Comparison of ENCODE assay signal across 14 mouse cellular contexts in the genomic region with DNA sequence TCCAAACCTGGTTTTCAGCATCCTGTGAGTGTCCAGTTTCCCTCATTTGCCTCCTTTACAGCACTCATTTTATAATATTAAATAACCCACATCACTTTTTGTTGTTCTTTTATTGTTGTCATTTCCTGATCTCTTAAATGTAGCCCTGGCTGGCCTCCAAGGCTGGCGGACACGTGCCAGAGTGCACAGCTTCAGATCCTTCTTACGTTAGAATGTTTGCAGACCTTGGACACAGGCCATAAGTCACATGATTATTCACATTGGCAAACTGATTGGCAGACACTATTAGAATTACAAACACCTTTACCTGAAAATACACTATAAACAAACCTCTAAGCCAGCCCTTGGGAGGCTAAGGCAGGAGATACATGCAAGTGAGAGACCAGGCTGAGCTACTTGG. TPM values are rescaled to one million over a fixed set of nuclear protein-coding genes. Genes with fewer than 3 reads are reported as not detected.
DNase-seq lines count a peak whose midpoint lies in the region; ATAC-seq and TF ChIP-seq lines count a peak whose summit lies in the region.
"Had no signal": no experiment of that assay in that cellular context is flagged by ENCODE, and none has a peak within 500 bp of the region (broad histone marks: within the 10 kb centered on the region; RNA-seq: fewer than 3 reads in every experiment).

No protein-coding gene starts in this region.

- H3K4me1 ChIP-seq in heart, embryonic 11.5 days (ENCODE audit: control insufficient read depth, insufficient read depth, low read length): no peaks in the 10 kb centered on the region
- no peaks in the 10 kb centered on the region for H3K4me1 ChIP-seq in lung, embryonic 14.5 days (ENCODE audit: insufficient read depth)
- H3K4me1 ChIP-seq in neural tube, embryonic 15.5 days: no peaks in the 10 kb centered on the region
- H3K4me1 ChIP-seq: midbrain, embryonic 10.5 days had no signal

- no peaks in the 10 kb centered on the region for H3K36me3 ChIP-seq in heart, embryonic 11.5 days (ENCODE audit: control insufficient read depth, insufficient read depth, low read length)
- no peaks in the 10 kb centered on the region for H3K36me3 ChIP-seq in lung, embryonic 14.5 days (ENCODE audit: insufficient read depth)
- H3K36me3 ChIP-seq in neural tube, embryonic 15.5 days: no peaks in the 10 kb centered on the region
- H3K36me3 ChIP-seq: midbrain, embryonic 10.5 days had no signal

- DNase-seq in heart, adult 8-10 months (ENCODE audit: low spot score): peak; percentile 4
- DNase-seq in urinary bladder, postnatal 14 days (ENCODE audit: low spot score): peak; percentile 54
- no peak for DNase-seq in urinary bladder, adult 18-20 months (ENCODE audit: low spot score in 2 of 2)
- peak; percentile 70 for DNase-seq in lung, embryonic 14.5 days
- no peak for DNase-seq in embryo, embryonic 11 days
- no peak for DNase-seq in layer of hippocampus, postnatal 14 days (ENCODE audit: low spot score in 2 of 2)
- DNase-seq: B cell, adult 2 months; gastrocnemius, postnatal 14 days; liver; thymus, postnatal 14 days had no signal

- no peaks in the 10 kb centered on the region for H3K27me3 ChIP-seq in heart, embryonic 11.5 days (ENCODE audit: control insufficient read depth, insufficient read depth, low read length)
- no peaks in the 10 kb centered on the region for H3K27me3 ChIP-seq in lung, embryonic 14.5 days (ENCODE audit: insufficient read depth, low read length)
- H3K27me3 ChIP-seq in neural tube, embryonic 15.5 days (replicated peaks): no peaks in the 10 kb centered on the region

- WGBS in heart, embryonic 11.5 days (ENCODE audit: insufficient replicate concordance): 83% methylated on average over 3 of the region's 3 CpGs
- WGBS in lung, embryonic 14.5 days: 26% methylated on average over 3 of the region's 3 CpGs
- WGBS in neural tube, embryonic 15.5 days: 68% methylated on average over 3 of the region's 3 CpGs

- H3K27ac ChIP-seq in heart, embryonic 11.5 days (ENCODE audit: low read depth, low read length): no peak overlapping the region
- no peak overlapping the region for H3K27ac ChIP-seq in lung, embryonic 14.5 days (ENCODE audit: low read depth)
- no peak overlapping the region for H3K27ac ChIP-seq in neural tube, embryonic 15.5 days (replicated peaks)
- H3K27ac ChIP-seq: midbrain, embryonic 10.5 days had no signal

- no peak for ATAC-seq in heart, embryonic 11.5 days (replicated peaks; ENCODE audit: insufficient number of reproducible peaks, low FRiP score, low TSS enrichment)
- ATAC-seq in lung, embryonic 14.5 days (ENCODE audit: insufficient read depth): peak; percentile 41; the same call in 1 of the 2 replicates
- no peak for ATAC-seq in neural tube, embryonic 15.5 days (ENCODE audit: low FRiP score)

- no peak overlapping the region for H3K4me2 ChIP-seq in heart, embryonic 11.5 days
- H3K4me2 ChIP-seq in lung, embryonic 14.5 days: no peak overlapping the region
- H3K4me2 ChIP-seq in neural tube, embryonic 15.5 days: no peak overlapping the region

- no peak overlapping the region for H3K4me3 ChIP-seq in heart, embryonic 11.5 days (ENCODE audit: low read depth, low read length)
- H3K4me3 ChIP-seq in lung, embryonic 14.5 days (ENCODE audit: low read depth, low read length): no peak overlapping the region
- no peak overlapping the region for H3K4me3 ChIP-seq in neural tube, embryonic 15.5 days (replicated peaks)
- H3K4me3 ChIP-seq: midbrain, embryonic 10.5 days had no signal

- no peak for TF ChIP-seq CTCF in lung, embryonic 14.5 days (IDR thresholded peaks at IDR 0.05; ENCODE audit: low read depth)

- H3K9ac ChIP-seq in heart, embryonic 11.5 days (ENCODE audit: low read depth, low read length): no peak overlapping the region
- H3K9ac ChIP-seq in lung, embryonic 14.5 days: no peak overlapping the region
- H3K9ac ChIP-seq in neural tube, embryonic 15.5 days (replicated peaks): no peak overlapping the region

- H3K9me3 ChIP-seq in heart, embryonic 11.5 days (replicated peaks; ENCODE audit: control insufficient read depth, low read length): no peaks in the 10 kb centered on the region
- H3K9me3 ChIP-seq in lung, embryonic 14.5 days (ENCODE audit: low read depth, low read length): no peaks in the 10 kb centered on the region
- no peaks in the 10 kb centered on the region for H3K9me3 ChIP-seq in neural tube, embryonic 15.5 days (replicated peaks)
- H3K9me3 ChIP-seq: midbrain, embryonic 10.5 days had no signal

RNA-seq across cellular contexts. Expression of a gene that starts 1.2 kb away (rescaled TPM):
- not detected for total RNA-seq in heart, adult 8-10 months (2022)
- 0.08 and 0.16 TPM in 2 replicates for polyA plus RNA-seq in heart, embryonic 11.5 days (2014; fragmentation: Nextera tagmentation; extraction: Ambion mirVana)
- not detected in 2 replicates for polyA plus RNA-seq in lung, embryonic 14.5 days (2014; fragmentation: Nextera tagmentation; extraction: Ambion mirVana)
- polyA plus RNA-seq in neural tube, embryonic 15.5 days (2015; fragmentation: Nextera tagmentation; extraction: Ambion mirVana): not detected in 2 replicates
- total RNA-seq in layer of hippocampus, postnatal 14 days (2021): under 1 TPM in 1 of 2 experiments, not detected in 1; 0.32 TPM
- total RNA-seq: gastrocnemius, postnatal 14 days; hematopoietic stem cell, adult 5-6 weeks had no signal
- polyA plus RNA-seq: midbrain, embryonic 10.5 days had no signal

Comparison
In these comparisons a context has a peak if more than half of its experiments do, and no peak if none do; other contexts are left out.
1. DNase-seq: peak in heart, adult 8-10 months (single experiment), urinary bladder, postnatal 14 days (single experiment) and lung, embryonic 14.5 days (single experiment); none in urinary bladder, adult 18-20 months (0 of 2), embryo, embryonic 11 days (single experiment) and layer of hippocampus, postnatal 14 days (0 of 2).